Mouse (Mus musculus): ENCODE data around the gene Smug1. TPM values are rescaled to one million over a fixed set of nuclear protein-coding genes. Genes with fewer than 3 reads are reported as not detected.
A peak's percentile ranks its signal among the peaks of the same experiment; 100 is the strongest.

The Smug1 gene
- polyA plus RNA-seq, 1 experiment, result 15.7 TPM

GRCm38 (mm10) chr15:103190083-103190482 lies 23.2 kb upstream of the Smug1 start:
- Histone ChIP-seq H3K79me3 (ENCODE audit: low read depth) (no peaks in the 10 kb centered on the region), H3K79me2 (ENCODE audit: control insufficient read depth, insufficient read depth) (no peaks in the 10 kb centered on the region), H3K4me3 (ENCODE audit: insufficient read depth, poor library complexity, severe bottlenecking) (no peak overlapping the region), H3K27me3 (ENCODE audit: control insufficient read depth, insufficient read depth, insufficient read length) (no peaks in the 10 kb centered on the region), H3K36me3 (ENCODE audit: control insufficient read depth, insufficient read depth) (peaks cover 52% of the 10 kb centered on the region), H3ac (ENCODE audit: control insufficient read depth, insufficient read length, low read depth) (no peak overlapping the region)
- TF ChIP-seq MYOD1 (IDR thresholded peaks at IDR 0.05; ENCODE audit: control insufficient read depth, insufficient read length, low read depth), result no peak
- TF ChIP-seq MAX (IDR thresholded peaks at IDR 0.05), result no peak
- no peak for TF ChIP-seq USF1 (IDR thresholded peaks at IDR 0.05; ENCODE audit: low read depth)
- TF ChIP-seq CTCF (IDR thresholded peaks at IDR 0.05; ENCODE audit: control insufficient read depth, insufficient read depth, insufficient read length), result no peak
- TF ChIP-seq CEBPB (IDR thresholded peaks at IDR 0.05; ENCODE audit: low read depth), result no peak
- TF ChIP-seq FOSL1 (IDR thresholded peaks at IDR 0.05; ENCODE audit: insufficient read depth, low read length, poor library complexity, severe bottlenecking), result no peak
- no peak for TF ChIP-seq MYOG (IDR thresholded peaks at IDR 0.05; ENCODE audit: control insufficient read depth, extremely low read depth, insufficient read length)

DNA sequence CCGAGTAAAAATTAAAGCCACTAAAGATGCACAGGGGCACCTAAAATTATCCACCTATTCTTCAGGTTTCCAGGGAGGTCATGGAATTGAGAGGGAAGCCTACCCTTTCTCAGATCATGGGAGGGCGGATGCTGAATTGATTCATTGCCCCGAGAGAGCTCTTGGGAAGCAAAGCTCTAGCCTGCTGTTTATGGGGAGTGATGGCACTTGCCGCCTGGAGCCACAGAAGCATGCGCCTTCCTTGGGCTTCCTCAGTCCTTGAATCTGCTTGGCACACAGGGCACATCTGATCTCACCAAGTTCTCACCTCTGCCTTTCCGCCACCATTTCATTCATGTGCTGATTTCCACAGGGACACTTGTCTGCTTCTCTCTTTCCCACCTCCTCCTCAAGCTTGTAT lies 20.9 kb upstream of the Smug1 start:
- H3K36me3 ChIP-seq (ENCODE audit: control insufficient read depth, insufficient read depth), result peaks cover 30% of the 10 kb centered on the region
- H3ac ChIP-seq (ENCODE audit: control insufficient read depth, insufficient read length, low read depth), result no peak overlapping the region
- H3K79me3 ChIP-seq (ENCODE audit: low read depth), result no peaks in the 10 kb centered on the region
- H3K4me3 ChIP-seq (ENCODE audit: insufficient read depth, poor library complexity, severe bottlenecking), result no peak overlapping the region
- H3K79me2 ChIP-seq (ENCODE audit: control insufficient read depth, insufficient read depth), result no peaks in the 10 kb centered on the region
- no peak for TF ChIP-seq FOSL1 (IDR thresholded peaks at IDR 0.05; ENCODE audit: insufficient read depth, low read length, poor library complexity, severe bottlenecking)
- no peaks in the 10 kb centered on the region for H3K27me3 ChIP-seq (ENCODE audit: control insufficient read depth, insufficient read depth, insufficient read length)

GRCm38 (mm10) chr15:103185462-103186198 lies 18.7 kb upstream of the Smug1 start:
- TF ChIP-seq MYOG (IDR thresholded peaks at IDR 0.05; ENCODE audit: control insufficient read depth, extremely low read depth, insufficient read length), result no peak
- TF ChIP-seq CTCF (IDR thresholded peaks at IDR 0.05; ENCODE audit: control insufficient read depth, insufficient read depth, insufficient read length), result peak; percentile 96
- H3K79me3 ChIP-seq (ENCODE audit: low read depth), result no peaks in the 10 kb centered on the region

GRCm38 (mm10) chr15:103183651-103184610 lies 17.0 kb upstream of the Smug1 start:
- H3K4me3 ChIP-seq (ENCODE audit: insufficient read depth, poor library complexity, severe bottlenecking), result no peak overlapping the region

More at GRCm38 (mm10) chr15:103185462-103186198, 18.7 kb upstream of the Smug1 start:
- Histone ChIP-seq H3K79me2 (ENCODE audit: control insufficient read depth, insufficient read depth) (no peaks in the 10 kb centered on the region), H3ac (ENCODE audit: control insufficient read depth, insufficient read length, low read depth) (no peak overlapping the region), H3K36me3 (ENCODE audit: control insufficient read depth, insufficient read depth) (peaks cover 8% of the 10 kb centered on the region), H3K4me3 (ENCODE audit: insufficient read depth, poor library complexity, severe bottlenecking) (no peak overlapping the region), H3K27me3 (ENCODE audit: control insufficient read depth, insufficient read depth, insufficient read length) (no peaks in the 10 kb centered on the region)

DNA sequence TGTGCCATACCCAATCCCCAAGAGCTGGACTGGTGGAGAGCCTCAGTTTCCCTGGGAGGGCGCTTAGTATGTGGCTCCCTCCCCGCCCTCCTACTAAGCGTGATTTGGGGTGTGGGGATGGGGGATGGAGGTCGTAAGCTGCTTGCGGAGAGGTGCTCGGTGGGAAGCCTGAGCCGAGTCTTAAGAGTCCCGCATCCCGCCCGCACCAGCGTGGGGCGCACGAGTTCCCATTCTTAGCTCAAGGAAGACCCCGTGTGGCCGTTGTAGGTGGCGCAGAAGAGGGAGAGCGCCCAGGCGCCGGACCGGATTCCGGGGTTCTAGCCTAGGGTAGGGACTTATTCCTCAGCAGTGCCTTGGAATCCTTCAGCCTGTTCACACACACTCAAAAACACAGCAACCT lies 16.2 kb upstream of the Smug1 start:
- Histone ChIP-seq H3K27me3 (ENCODE audit: control insufficient read depth, insufficient read depth, insufficient read length) (no peaks in the 10 kb centered on the region), H3ac (ENCODE audit: control insufficient read depth, insufficient read length, low read depth) (peak overlapping the region; percentile 56), H3K36me3 (ENCODE audit: control insufficient read depth, insufficient read depth) (no peaks in the 10 kb centered on the region)

More at GRCm38 (mm10) chr15:103183651-103184610, 17.0 kb upstream of the Smug1 start:
- H3K36me3 ChIP-seq (ENCODE audit: control insufficient read depth, insufficient read depth), result no peaks in the 10 kb centered on the region
- no peak overlapping the region for H3ac ChIP-seq (ENCODE audit: control insufficient read depth, insufficient read length, low read depth)
- no peaks in the 10 kb centered on the region for H3K79me2 ChIP-seq (ENCODE audit: control insufficient read depth, insufficient read depth)
- TF ChIP-seq CEBPB (IDR thresholded peaks at IDR 0.05; ENCODE audit: low read depth) (no peak), CTCF (IDR thresholded peaks at IDR 0.05; ENCODE audit: control insufficient read depth, insufficient read depth, insufficient read length) (peak; percentile 25)
- H3K79me3 ChIP-seq (ENCODE audit: low read depth), result no peaks in the 10 kb centered on the region
- no peaks in the 10 kb centered on the region for H3K27me3 ChIP-seq (ENCODE audit: control insufficient read depth, insufficient read depth, insufficient read length)

DNA sequence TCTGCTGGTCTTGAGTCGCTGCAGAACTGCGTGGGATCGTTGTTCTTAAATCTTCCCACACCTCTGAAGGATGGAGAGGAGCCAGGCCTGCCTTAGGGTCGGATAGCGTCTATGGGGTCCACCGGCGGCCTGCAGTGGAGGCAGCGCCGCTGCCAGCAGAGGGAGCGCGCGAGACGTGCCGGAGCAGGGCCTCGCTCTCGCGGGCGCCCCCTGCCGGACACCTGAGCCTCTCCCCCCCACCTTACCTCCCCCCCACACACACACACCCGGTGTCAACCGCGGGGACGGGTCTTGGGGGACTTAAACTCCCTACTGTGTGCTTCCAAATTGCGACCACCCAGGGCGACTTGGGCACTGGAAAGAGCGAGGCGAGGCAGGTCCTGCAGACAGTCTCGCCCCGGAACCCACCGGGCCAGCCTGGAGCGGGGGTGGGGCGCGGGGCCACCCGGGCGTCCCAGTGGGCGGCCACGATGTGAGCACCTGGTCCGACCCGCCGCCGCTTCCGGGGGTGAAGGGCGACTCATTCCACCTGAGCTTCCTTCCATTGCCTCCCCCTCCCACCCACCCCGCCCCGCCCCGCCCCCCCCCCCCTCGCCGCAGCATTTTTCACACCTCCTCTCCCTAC lies 15.4 kb upstream of the Smug1 start:
- Histone ChIP-seq H3K36me3 (ENCODE audit: control insufficient read depth, insufficient read depth) (no peaks in the 10 kb centered on the region), H3K79me2 (ENCODE audit: control insufficient read depth, insufficient read depth) (no peaks in the 10 kb centered on the region), H3K4me3 (ENCODE audit: insufficient read depth, poor library complexity, severe bottlenecking) (peak overlapping the region; percentile 24), H3ac (ENCODE audit: control insufficient read depth, insufficient read length, low read depth) (peak overlapping the region; percentile 21), H3K79me3 (ENCODE audit: low read depth) (no peaks in the 10 kb centered on the region), H3K27me3 (ENCODE audit: control insufficient read depth, insufficient read depth, insufficient read length) (no peaks in the 10 kb centered on the region)
- TF ChIP-seq USF1 (IDR thresholded peaks at IDR 0.05; ENCODE audit: low read depth) (no peak), CTCF (IDR thresholded peaks at IDR 0.05; ENCODE audit: control insufficient read depth, insufficient read depth, insufficient read length) (peak; percentile 100), MAX (IDR thresholded peaks at IDR 0.05) (no peak)

More for the DNA sequence above, 16.2 kb upstream of the Smug1 start:
- Histone ChIP-seq H3K79me3 (ENCODE audit: low read depth) (no peaks in the 10 kb centered on the region), H3K79me2 (ENCODE audit: control insufficient read depth, insufficient read depth) (no peaks in the 10 kb centered on the region), H3K4me3 (ENCODE audit: insufficient read depth, poor library complexity, severe bottlenecking) (peak overlapping the region; percentile 24)
- peak; percentile 87 for TF ChIP-seq MAX (IDR thresholded peaks at IDR 0.05)
- no peak for TF ChIP-seq FOSL1 (IDR thresholded peaks at IDR 0.05; ENCODE audit: insufficient read depth, low read length, poor library complexity, severe bottlenecking)
- peak; percentile 96 for TF ChIP-seq CTCF (IDR thresholded peaks at IDR 0.05; ENCODE audit: control insufficient read depth, insufficient read depth, insufficient read length)

All from C2C12 (cell line).